In the genomic region with DNA sequence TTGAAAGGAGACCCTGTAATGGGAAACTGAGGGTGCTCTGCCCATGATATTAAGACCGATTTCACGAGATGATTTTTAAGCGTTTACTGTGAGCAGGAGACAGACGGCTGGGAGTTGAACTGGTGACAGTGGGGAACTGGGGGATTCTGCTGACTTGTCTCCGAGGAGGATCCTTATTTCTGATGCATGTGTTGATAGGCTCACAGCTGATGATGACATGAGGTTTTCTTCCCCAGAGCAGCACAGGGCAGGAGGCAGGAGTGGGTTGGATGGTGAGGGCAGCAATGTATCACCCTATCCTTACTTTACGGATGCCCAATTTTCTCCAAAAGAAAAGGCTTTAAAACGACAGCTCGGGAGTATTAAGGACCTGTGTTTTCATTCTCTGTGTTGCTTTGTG, we compare ENCODE assay signal across 15 mouse cellular contexts. TPM values are rescaled to one million over a fixed set of nuclear protein-coding genes. Genes with fewer than 3 reads are reported as not detected.
DNase-seq lines count a peak whose midpoint lies in the region; ATAC-seq and TF ChIP-seq lines count a peak whose summit lies in the region.
"Had no signal": no experiment of that assay in that cellular context is flagged by ENCODE, and none has a peak within 500 bp of the region (broad histone marks: within the 10 kb centered on the region; RNA-seq: fewer than 3 reads in every experiment).

No protein-coding gene starts in this region.

- H3K79me2 ChIP-seq in heart, adult 2 months (replicated peaks; ENCODE audit: control insufficient read depth, insufficient read depth, low read length), result no peaks in the 10 kb centered on the region

- H3K4me3 ChIP-seq in heart, adult 2 months, result peak overlapping the region; percentile 32
- peak overlapping the region; percentile 46 for H3K4me3 ChIP-seq in lung, adult 2 months (replicated peaks; ENCODE audit: extremely low read depth, low read depth, low read length)
- H3K4me3 ChIP-seq in intestine, postnatal 0 days (ENCODE audit: low read depth, low read length), result no peak overlapping the region
- H3K4me3 ChIP-seq in small intestine, adult 2 months (ENCODE audit: low read depth, low read length), result peak overlapping the region; percentile 73; the same call in 1 of the 2 replicates
- H3K4me3 ChIP-seq: forebrain, embryonic 15.5 days; layer of hippocampus, adult 2 months; neural tube, embryonic 12.5 days had no signal

- TF ChIP-seq POLR2A in heart, adult 2 months (IDR thresholded peaks at IDR 0.05; ENCODE audit: insufficient read depth, low read depth, low read length), result no peak
- TF ChIP-seq POLR2A in lung, adult 2 months (IDR thresholded peaks at IDR 0.05; ENCODE audit: borderline replicate concordance, extremely low read depth, low read depth, low read length), result no peak
- TF ChIP-seq POLR2A in small intestine, adult 2 months (IDR thresholded peaks at IDR 0.05; ENCODE audit: low read depth, low read length), result no peak

- H3K27ac ChIP-seq in heart, adult 2 months, result peak overlapping the region; percentile 56
- H3K27ac ChIP-seq in intestine, postnatal 0 days (ENCODE audit: low read depth, low read length), result no peak overlapping the region
- peak overlapping the region; percentile 56 for H3K27ac ChIP-seq in small intestine, adult 2 months (ENCODE audit: insufficient read depth, low read depth, low read length)
- H3K27ac ChIP-seq: forebrain, embryonic 15.5 days; hindbrain, postnatal 0 days; layer of hippocampus, adult 2 months; neural tube, embryonic 12.5 days had no signal

- peak overlapping the region; percentile 34 for H3K9ac ChIP-seq in heart, adult 2 months (ENCODE audit: low read depth, low read length)
- H3K9ac ChIP-seq in intestine, postnatal 0 days (ENCODE audit: low read depth, low read length), result no peak overlapping the region
- H3K9ac ChIP-seq: forebrain, embryonic 15.5 days; neural tube, embryonic 12.5 days had no signal

- no peak for ATAC-seq in intestine, postnatal 0 days
- ATAC-seq: forebrain, embryonic 15.5 days; hindbrain, postnatal 0 days had no signal

- H3K4me1 ChIP-seq in heart, adult 2 months (ENCODE audit: control insufficient read depth, insufficient read depth, low read length), result peaks cover 32% of the 10 kb centered on the region
- peaks cover 38% of the 10 kb centered on the region for H3K4me1 ChIP-seq in lung, adult 2 months (ENCODE audit: control insufficient read depth, insufficient read depth, low read length)
- peaks cover 17% of the 10 kb centered on the region for H3K4me1 ChIP-seq in intestine, postnatal 0 days (replicated peaks; ENCODE audit: control insufficient read depth, insufficient read depth, low read length)
- H3K4me1 ChIP-seq in small intestine, adult 2 months (ENCODE audit: control insufficient read depth, insufficient read depth, insufficient read length, low read length), result peaks cover 24% of the 10 kb centered on the region

- TF ChIP-seq CTCF in heart, adult 2 months (IDR thresholded peaks at IDR 0.05), result no peak
- no peak for TF ChIP-seq CTCF in lung, adult 2 months (IDR thresholded peaks at IDR 0.05; ENCODE audit: insufficient read depth, low read length)
- TF ChIP-seq CTCF in intestine, postnatal 0 days (IDR thresholded peaks at IDR 0.05; ENCODE audit: low read depth), result no peak
- no peak for TF ChIP-seq CTCF in small intestine, adult 2 months (IDR thresholded peaks at IDR 0.05; ENCODE audit: extremely low read depth, insufficient read length, insufficient replicate concordance, low read depth, low read length)

- H3K27me3 ChIP-seq in heart, adult 2 months (ENCODE audit: control insufficient read depth, insufficient read depth, low read length), result no peaks in the 10 kb centered on the region
- H3K27me3 ChIP-seq in intestine, postnatal 0 days (replicated peaks; ENCODE audit: control insufficient read depth, insufficient read depth, low read length), result no peaks in the 10 kb centered on the region
- H3K27me3 ChIP-seq in small intestine, adult 2 months (ENCODE audit: control insufficient read depth, insufficient read depth, low read length), result no peaks in the 10 kb centered on the region

- WGBS in heart, adult 2 months, result 54% methylated on average over 8 of the region's 8 CpGs
- 52% methylated on average over 8 of the region's 8 CpGs for WGBS in lung, adult 2 months
- 58% methylated on average over 8 of the region's 8 CpGs for WGBS in intestine, postnatal 0 days
- 40% methylated on average over 8 of the region's 8 CpGs for WGBS in small intestine, adult 2 months

- peak in 1 of 2 experiments; percentile 17 for DNase-seq in heart, adult 2 months
- DNase-seq in heart, postnatal 25 days (ENCODE audit: low spot score), result no peak
- no peak for DNase-seq in lung, adult 2 months
- no peak for DNase-seq in lung, postnatal 14 days
- DNase-seq in cerebellum, postnatal 14 days, result no peak
- DNase-seq in urinary bladder, adult 2 months (ENCODE audit: low spot score), result no peak
- DNase-seq: cerebellum, adult 18-20 months; gastrocnemius, postnatal 36 days; thymus, postnatal 36 days had no signal

- intact Hi-C loops in heart, adult 2 months (cut with DNase I), result no loop called here
- intact Hi-C loops in heart, postnatal 25 days (cut with DNase I), result no loop called here

- H3K4me2 ChIP-seq in intestine, postnatal 0 days (replicated peaks; ENCODE audit: low read depth), result peak overlapping the region; percentile 80
- H3K4me2 ChIP-seq: forebrain, embryonic 15.5 days; neural tube, embryonic 12.5 days had no signal

- H3K9me3 ChIP-seq in intestine, postnatal 0 days (ENCODE audit: control insufficient read depth), result no peaks in the 10 kb centered on the region
- H3K9me3 ChIP-seq: forebrain, embryonic 15.5 days; neural tube, embryonic 12.5 days had no signal

- TF ChIP-seq EP300 in heart, adult 2 months (IDR thresholded peaks at IDR 0.05; ENCODE audit: insufficient read depth, low read depth, low read length), result no peak

- H3K36me3 ChIP-seq in heart, adult 2 months (ENCODE audit: control insufficient read depth, insufficient read depth, low read length), result peaks cover 18% of the 10 kb centered on the region
- peaks cover 30% of the 10 kb centered on the region; the same call in 1 of the 2 replicates for H3K36me3 ChIP-seq in intestine, postnatal 0 days (ENCODE audit: control insufficient read depth, insufficient read depth)
- peaks cover 32% of the 10 kb centered on the region for H3K36me3 ChIP-seq in small intestine, adult 2 months (ENCODE audit: control insufficient read depth, insufficient read depth, low read length)
- H3K36me3 ChIP-seq: forebrain, embryonic 15.5 days; neural tube, embryonic 12.5 days had no signal

RNA-seq across cellular contexts. Expression of a gene that starts 2.0 kb away (rescaled TPM):
- total RNA-seq in heart, adult 2 months (2021), result 100 to 1,000 TPM; 270 to 286 TPM
- 155 and 205 TPM in 2 replicates for polyA plus RNA-seq in heart, adult 2 months (2012; rRNA removed)
- total RNA-seq in heart, postnatal 25 days (2021), result 100 to 1,000 TPM; 238 to 253 TPM
- 285 and 297 TPM in 2 replicates for polyA plus RNA-seq in lung, adult 2 months (2012; rRNA removed)
- polyA plus RNA-seq in intestine, postnatal 0 days (2015; fragmentation: Nextera tagmentation; extraction: Ambion mirVana), result 40.0 and 40.4 TPM in 2 replicates
- 89.6 and 93.0 TPM in 2 replicates for polyA plus RNA-seq in small intestine, adult 2 months (2012; rRNA removed)
- 218 and 272 TPM in 2 replicates for polyA plus RNA-seq in urinary bladder, adult 2 months (2012; rRNA removed)
